Mouse (Mus musculus): ENCODE results near the gene Ica1.

Ica1 gene

DNA sequence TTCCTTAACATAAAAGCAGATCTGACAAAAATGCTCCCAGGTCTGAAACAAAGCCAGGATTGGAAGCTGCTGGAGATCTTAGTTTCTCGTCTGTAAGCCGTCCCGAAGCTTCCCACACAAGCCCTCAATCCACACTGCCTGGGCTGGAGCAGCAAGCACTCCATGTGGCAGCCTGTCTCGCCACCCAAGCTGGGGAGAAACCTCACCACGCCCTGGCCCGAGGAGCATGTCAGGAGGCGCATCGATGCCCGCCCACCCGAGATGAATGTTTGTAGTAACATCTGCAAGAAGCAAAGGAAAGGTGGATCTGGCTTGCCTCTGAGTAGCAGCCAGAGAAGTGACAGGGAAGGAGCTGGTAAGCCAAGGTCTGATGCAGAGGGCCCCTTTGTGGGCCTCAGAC is 133.6 kb downstream of the Ica1 start:
- no peak for DNase-seq (ENCODE audit: extremely low spot score)

DNA sequence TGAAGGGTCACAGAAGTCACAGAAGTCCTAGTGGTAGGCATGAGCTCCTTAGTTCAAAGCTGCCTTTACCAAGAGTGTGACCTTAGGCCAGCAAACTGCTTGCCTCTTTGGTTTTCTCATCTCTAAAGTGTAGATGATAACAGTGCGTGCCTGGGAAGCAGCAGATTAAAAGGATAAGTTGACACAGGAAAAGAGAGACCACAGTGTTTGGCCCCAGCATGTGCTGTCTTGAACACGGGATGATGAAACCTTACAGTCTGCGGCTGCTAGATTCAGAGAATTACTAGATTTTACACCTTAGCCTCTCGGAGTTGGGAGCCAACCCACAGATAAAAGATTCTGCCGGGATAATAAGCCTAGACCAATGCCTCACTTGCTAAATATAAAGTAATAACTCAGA is 137.4 kb downstream of the Ica1 start:
- DNase-seq (ENCODE audit: extremely low spot score): no peak

DNA sequence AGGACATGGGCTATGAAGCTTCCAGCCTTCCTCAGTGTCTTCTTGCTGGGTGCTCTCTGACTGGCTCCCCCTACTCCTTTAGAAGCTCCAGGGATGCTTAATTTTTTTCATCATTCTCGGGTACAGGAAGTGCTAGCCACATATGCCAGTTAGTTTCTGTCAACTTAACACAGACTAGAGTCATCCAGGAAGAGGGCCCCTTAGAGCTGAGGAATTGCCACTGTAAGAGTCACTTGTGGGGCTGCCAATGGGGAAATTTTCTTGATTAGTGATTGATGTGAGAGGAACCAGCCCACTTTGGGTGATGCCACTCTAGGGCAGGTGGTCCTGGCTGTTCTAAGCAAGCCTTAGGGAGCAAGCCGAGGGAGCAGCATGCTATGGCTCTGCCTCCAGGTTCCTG is 138.8 kb downstream of the Ica1 start:
- DNase-seq (ENCODE audit: extremely low spot score): no peak

DNA sequence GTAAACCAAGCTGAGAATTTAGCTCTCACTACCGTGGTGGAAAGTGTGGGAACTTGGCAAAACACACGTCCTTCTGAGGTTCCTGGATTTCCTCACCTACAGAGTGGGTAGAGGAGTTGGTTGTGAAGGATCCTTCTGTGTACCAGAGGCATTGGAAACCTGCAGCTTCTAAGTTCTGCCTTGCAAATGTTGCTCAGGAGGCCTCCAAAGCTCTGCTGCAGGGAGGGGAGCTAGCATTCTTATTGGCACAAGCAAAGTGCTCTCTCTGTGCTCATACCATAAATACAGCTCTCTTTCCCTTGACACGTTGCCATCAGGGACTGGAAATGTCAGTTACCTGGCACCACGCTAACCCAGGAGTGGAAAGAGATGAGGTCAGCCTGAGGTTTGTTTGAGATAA is 139.4 kb downstream of the Ica1 start:
- DNase-seq (ENCODE audit: extremely low spot score): no peak

DNA sequence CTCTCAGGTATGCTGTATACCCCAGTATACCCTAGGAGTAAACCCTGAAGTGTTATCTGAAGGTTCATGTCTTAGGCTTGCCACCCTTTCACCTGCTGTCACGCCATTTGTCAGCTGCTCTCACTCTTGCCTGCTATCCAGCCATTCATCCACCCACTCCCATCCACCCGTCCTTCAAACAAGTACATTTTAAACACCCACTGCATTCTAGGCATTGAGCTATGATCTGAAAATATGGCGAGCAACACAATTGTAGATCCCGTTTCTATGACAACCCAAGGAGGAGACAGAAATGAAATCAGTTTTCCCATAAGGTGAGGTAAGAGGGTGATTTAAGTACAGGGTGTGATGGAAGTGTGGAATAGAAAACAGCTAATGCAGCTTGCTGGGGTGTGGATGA is 140.2 kb downstream of the Ica1 start:
- DNase-seq (ENCODE audit: extremely low spot score): no peak

DNA sequence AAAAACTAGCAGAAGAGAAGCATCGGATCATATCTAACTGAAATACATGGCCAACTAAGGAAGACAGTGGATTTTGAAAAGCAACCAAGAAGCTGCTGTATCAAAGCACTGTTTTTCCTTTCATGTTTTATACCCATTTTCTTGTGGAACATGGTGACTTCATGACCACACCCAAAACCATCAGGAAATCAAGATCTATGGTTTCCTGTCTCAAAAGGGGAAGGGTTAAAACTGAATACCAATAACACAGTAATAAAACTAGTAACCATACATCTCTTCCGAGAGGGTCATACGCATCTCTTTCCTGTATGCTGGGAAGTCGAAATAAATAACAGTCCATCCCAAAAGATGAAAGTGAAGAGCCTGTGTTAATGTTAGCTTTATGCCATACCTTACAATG is 145.6 kb downstream of the Ica1 start:
- no peak for DNase-seq (ENCODE audit: extremely low spot score)

DNA sequence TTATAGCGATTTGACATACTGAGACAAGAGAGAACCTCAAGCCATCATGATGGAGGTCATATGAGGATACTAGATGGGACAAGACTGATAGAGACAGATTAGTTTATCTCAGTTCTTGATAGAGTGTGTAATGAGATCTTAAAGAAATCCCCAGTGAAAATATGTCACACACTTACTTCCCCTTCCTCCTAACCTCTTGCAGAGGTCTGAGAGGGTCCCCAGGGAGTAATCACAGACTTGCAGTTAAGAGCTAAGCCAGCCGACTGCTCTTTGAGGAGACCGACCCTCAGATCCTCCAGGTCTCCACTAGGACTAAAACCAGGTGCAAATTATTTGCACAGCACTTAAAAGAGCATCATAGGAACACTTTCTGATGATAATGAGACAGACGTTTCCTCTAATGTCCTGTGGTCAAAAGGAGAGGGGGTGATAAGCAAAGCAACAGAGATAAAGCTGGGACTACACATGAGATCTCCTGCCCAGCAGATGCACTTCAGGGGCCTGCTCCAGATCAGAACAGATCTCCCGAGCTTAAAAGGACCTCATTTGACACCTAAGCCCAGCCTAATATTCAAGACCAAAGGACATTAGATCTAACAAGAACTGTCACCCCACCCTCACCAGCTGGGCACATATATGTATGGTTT is 146.2 kb downstream of the Ica1 start:
- no peak for DNase-seq (ENCODE audit: extremely low spot score)

DNA sequence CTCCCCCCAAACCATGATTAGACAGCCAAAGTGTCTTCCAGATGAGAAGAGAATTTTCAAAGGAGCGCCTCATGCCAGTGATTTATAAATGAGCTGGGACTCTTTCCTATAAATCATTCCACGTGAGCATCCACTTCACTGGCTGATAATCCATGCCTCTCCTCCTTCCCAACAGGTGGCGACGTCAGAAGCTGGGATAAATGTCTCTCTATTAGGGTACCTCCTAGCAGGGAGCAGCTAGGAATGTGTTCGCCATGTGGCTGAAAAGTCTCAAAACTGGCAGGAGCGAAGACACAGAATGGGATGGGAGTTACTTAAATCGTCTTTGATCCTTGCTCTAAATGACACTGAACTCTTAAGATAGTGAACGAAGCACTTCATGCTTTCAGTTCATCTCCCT is 146.9 kb downstream of the Ica1 start:
- DNase-seq (ENCODE audit: extremely low spot score): no peak

DNA sequence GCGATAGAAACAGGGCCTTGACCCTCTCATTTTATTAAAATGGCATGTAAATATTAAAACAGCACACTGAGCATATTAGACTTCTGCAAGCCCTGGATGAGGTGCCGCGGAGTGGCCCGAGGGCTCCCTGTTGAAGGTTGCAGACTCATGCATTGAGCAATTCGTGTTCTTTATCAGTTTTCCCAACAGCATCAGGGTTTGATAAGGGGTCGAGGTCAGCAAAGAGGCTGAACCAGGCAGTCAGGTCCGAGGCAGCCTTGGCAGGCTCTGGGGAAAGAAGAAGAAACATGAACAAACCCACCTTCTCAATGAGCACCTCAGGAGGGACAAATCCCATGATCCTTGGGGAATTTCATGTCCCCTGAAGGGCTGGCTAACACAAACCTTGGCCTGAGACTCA is 147.8 kb downstream of the Ica1 start:
- no peak for DNase-seq (ENCODE audit: extremely low spot score)

DNA sequence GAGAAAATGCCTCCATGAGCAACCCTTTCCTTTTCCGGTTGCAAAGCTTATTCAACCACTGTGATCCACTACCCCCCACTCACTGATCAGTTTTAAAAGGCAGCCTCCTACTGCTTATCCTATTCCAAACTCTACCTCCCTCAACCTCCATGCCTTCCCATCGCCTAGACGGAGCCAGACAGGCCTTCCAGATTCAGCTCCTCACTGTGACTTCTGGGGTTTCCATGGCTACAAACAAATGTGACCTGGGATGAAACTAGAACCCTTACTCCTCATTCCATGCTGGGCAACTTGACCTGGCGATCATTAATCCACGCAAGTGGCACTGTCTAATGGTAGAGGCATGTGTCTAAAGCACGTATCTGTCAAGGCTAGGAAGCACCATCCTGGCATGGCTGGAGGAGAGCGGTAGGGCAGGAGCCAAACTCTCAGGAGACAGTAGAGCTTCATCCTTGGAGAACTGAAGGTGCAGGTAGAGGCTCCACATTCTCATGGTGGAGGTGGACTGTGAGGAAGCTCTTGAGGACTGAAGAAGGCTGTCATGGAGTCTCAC is 149.5 kb downstream of the Ica1 start:
- DNase-seq (ENCODE audit: extremely low spot score): no peak

DNA sequence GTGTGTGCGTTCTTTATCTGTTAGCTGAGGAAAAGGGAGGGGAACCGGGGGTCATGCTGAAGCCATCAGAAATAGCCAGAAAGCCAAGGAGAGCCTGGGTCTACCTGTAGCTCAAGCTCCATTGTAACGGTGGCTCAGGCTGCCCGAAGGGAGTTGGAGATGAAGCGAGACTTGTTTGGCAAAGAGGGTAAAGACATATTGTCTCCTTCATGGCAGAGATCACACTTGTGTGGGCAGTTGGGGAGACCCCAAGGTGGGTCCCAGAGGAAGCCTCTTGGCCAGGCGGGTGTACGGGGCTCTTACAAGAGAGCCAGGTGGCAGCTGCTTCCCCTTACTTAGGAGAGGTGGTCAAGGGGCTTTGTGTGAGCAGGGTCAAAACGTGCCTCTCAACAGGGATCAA is 150.1 kb downstream of the Ica1 start:
- no peak for DNase-seq (ENCODE audit: extremely low spot score)

DNA sequence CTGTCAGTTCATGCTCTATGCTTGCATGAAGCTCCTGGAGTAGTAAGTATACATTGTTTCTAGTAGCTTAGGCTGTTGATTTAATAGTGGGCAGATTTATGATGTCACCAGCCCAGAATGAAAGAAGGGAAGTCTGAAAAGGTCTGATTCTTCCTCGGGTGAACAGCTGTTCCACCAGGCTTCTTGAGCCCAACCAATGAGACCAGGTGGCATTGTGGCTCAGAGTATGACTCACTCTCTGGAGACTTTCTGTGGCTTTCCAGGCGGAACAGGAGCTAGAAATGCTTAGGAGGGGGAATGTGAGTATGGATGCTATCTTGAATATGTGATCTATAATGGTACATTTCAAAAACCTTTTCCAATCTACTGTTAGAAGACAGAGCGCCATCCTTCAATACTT is 155.2 kb downstream of the Ica1 start:
- no peak for DNase-seq (ENCODE audit: extremely low spot score)

DNA sequence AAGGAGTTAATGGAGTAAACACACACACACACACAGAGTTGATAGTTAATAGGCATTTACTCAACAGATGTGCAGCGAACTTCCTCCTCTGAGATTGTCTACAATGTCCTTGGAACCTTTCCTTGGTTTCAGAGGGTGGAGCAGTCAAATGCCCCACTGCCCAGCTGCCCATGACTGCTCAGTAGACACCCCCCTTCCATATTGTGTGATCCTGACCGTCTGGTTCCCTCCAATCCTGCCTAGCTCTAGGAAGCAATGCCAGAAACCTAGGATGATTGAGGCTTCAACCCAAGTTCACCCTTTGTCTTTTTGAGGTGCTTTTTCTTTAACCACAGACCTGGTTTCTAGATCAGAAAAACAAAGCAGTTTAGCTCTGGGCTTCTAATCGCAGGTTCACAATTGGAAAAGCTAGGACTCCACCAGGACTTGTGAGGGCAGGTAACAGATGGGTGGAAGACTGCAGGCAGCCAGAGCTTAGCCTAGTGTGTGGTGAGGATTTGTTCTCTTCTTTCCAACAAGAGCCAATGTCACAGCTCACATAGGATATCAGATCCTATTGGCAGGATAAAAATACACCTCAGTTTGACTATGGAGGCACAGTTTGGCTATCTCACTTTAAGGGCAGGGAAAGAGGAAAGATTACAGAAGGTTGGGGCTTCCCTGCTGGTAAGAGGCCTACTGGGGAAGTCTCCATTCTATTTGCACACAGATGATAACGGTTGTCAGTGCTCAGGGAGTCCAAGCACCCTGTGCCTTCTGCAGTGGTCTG is 158.5 kb downstream of the Ica1 start:
- no peak for DNase-seq (ENCODE audit: extremely low spot score)

DNA sequence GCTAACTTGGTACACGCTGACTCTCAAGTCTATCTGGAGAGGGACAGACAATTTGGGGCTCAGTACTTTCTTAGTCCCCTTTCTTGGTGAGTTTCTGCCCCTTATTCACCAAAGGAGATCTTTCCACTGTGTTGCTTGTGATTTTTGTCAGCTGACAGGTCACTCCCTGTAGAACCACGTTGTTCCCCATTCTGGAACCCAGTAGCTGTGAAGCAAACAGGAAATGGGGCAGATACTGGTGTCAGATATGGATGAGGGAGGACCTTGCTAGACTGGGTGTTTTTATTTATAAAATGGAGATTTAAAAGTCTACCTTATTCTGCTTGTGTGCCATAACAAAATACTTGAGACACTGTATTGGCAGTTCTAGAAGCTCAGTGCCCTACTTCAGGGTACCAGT is 160.9 kb downstream of the Ica1 start:
- DNase-seq (ENCODE audit: extremely low spot score): no peak

DNA sequence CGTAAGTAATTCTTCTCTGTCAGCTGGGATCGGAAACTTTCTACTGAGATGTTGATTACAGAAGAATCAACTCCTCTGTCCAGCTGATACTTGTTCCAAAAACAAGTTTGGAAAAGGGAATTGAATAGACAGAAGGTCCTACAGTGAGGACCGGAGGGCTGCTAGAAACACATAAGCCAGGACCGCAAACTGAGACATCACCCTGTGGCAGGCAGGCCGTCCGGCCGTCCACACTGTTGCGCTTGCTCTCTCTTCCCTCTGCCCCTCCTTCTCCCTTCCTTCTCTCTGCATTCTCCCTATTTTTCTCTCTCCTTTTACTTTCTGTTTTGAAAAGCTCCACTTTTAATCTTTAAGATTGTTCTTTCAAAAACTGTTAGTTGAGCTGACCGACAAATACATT is 186.6 kb downstream of the Ica1 start:
- no peak for DNase-seq (ENCODE audit: extremely low spot score)

DNA sequence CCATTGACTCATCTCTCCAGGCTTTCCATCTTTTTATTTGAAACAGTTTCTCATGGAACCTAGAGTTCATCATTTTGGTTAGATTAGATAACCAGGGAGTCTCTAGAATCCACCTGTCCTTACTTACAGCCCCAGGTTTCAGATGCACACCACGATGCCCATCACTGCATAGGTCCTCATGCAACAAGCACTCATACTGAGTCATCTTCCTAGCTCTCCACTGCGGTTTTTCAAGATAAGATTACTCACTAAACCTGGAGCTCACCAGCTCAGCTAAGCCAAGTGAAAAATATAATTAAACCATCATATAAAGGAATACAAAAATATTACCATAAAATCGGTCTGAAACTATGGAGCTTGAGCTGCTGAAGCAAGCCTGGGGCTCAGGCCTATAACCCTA is 194.4 kb downstream of the Ica1 start:
- no peak for DNase-seq (ENCODE audit: extremely low spot score)

DNA sequence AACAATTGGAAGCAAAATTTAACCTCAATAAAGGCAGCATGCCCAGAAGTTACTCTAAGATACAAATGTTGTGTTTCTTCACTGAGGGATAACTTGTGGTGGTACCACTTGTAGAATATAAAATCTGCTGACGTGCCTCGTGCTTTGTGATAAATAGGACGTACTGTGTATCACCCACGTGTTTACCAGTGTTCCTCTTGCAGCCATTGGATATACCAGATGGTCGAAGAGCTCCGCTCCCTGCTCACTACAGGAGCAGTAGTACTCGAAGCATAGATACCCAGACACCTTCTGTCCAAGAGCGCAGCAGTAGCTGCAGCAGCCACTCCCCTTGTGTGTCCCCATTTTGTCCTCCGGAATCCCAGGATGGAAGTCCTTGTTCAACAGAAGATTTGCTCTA is 195.9 kb downstream of the Ica1 start:
- no peak for DNase-seq (ENCODE audit: extremely low spot score)

Measured in embryo, embryonic 9.5 days (tissue).